Mouse (Mus musculus) hindbrain, postnatal 0 days (tissue): ENCODE results near the gene Nfil3. TPM values are rescaled to one million over a fixed set of nuclear protein-coding genes. Genes with fewer than 3 reads are reported as not detected.

Source experiments
- ATAC-seq: fragments of 200-750 bp; cut with Nextera tagmentation; 2 replicates; pipeline ENCODE4 v1.8.0; 2017; ENCODE audit warnings: mild to moderate bottlenecking, moderate TSS enrichment, moderate library complexity
- DNase-seq: peaks from one replicate; pipeline ENCODE4 v3.0.0-alpha.2; 2015; ENCODE audit warnings: low spot score
- H3K27ac ChIP-seq: fragments of 300-500 bp; sonication (generic); 2 replicates; pipeline ENCODE4 v1.5.1; 2014; ENCODE audit warnings: mild to moderate bottlenecking
- H3K27me3 ChIP-seq: fragments of 300-500 bp; sonication (generic); 2 replicates; pipeline ENCODE4 v1.6.1; 2014; ENCODE audit warnings: low read length, mixed read lengths; ENCODE audit not compliant: insufficient read depth
- H3K36me3 ChIP-seq: fragments of 300-500 bp; sonication (generic); 2 replicates; pipeline ENCODE4 v1.6.1; 2014; ENCODE audit warnings: low read length, mixed read lengths; ENCODE audit not compliant: insufficient read depth
- H3K4me1 ChIP-seq: fragments of 300-500 bp; sonication (generic); 2 replicates; pipeline ENCODE4 v1.6.1; 2014; ENCODE audit warnings: antibody characterized with exemption, low read length, mixed read lengths; ENCODE audit not compliant: insufficient read depth
- H3K4me2 ChIP-seq: fragments of 300-500 bp; sonication (generic); 2 replicates; pipeline ENCODE4 v1.6.1; 2014; ENCODE audit warnings: low read depth, mild to moderate bottlenecking, low read length, moderate library complexity, mixed read lengths
- H3K4me3 ChIP-seq: fragments of 300-500 bp; sonication (generic); 2 replicates; pipeline ENCODE4 v1.5.1; 2014; ENCODE audit warnings: low read length
- H3K9ac ChIP-seq: fragments of 300-500 bp; sonication (generic); replicated peaks from 2 replicates; pipeline ENCODE4 v1.6.1; 2014; ENCODE audit warnings: mild to moderate bottlenecking, low read length, moderate library complexity, mixed read lengths
- H3K9me3 ChIP-seq: fragments of 300-500 bp; sonication (generic); 2 replicates; pipeline ENCODE4 v1.6.1; 2016; ENCODE audit warnings: low read length, mixed read lengths
- CTCF ChIP-seq: IDR thresholded peaks from 2 replicates; pipeline ENCODE4 v1.5.1; 2016; ENCODE audit warnings: antibody characterized with exemption, control low read depth, low read depth
- WGBS: fragments of 180-500 bp; shearing (Covaris S2); extraction: QIAGEN DNeasy Blood & Tissue Kit; methylation state at CpG from one replicate; pipeline ENCODE4 v1.1.7; 2014; 5-methylcytosine and 5-hydroxymethylcytosine counted together
- polyA plus RNA-seq: library from polyadenylated mRNA; unstranded; fragments of >200 nt; fragmentation: Nextera tagmentation; extraction: Ambion mirVana; gene quantifications from 2 replicates; pipeline ENCODE4 v1.2.1, GENCODE M21; 2015
- total RNA-seq: library from RNA; depleted of rRNA; stranded (reverse); fragments of >200 nt; gene quantifications from 2 replicates; pipeline ENCODE4 v1.2.3, GENCODE M21; 2014

Gene Nfil3
- total and polyA plus RNA-seq, 2 experiments from 2014 or later: 17.9 to 28.3 TPM

DNA sequence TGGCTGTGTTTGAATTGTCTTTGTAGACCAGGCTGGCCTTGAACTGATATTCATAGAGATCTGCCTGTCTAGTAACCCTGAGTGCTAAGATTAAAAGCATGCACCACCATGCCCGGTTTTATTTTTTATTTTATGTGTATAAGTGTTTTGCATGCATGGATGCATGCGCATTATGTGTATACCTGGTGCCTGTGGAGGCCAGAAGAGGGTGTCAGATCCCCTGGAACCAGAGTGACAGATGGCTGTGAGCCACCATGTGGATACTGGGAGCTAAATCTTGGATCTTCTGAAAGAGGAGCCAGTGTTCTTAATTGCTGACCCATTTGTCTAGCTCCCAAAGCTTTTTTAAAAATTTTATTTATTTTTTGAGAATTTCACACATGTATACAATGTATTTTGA lies 16.9 kb upstream of the Nfil3 start:
- Histone ChIP-seq H3K4me1 (no peaks in the 10 kb centered on the region), H3K9ac (no peak overlapping the region), H3K36me3 (no peaks in the 10 kb centered on the region), H3K4me3 (no peak overlapping the region), H3K27ac (no peak overlapping the region), H3K27me3 (no peaks in the 10 kb centered on the region), H3K4me2 (no peak overlapping the region), H3K9me3 (no peaks in the 10 kb centered on the region)
- TF ChIP-seq CTCF: 0 out of 2 replicates have a peak, but pooled peaks have one; percentile 8
- DNase-seq (no peak), ATAC-seq (no peak)
- WGBS: 63% methylated on average over 2 of the region's 2 CpGs

GRCm38 (mm10) chr13:52996201-52996600 lies 15.3 kb upstream of the Nfil3 start:
- DNase-seq (no peak), ATAC-seq (no peak)
- H3K4me2 ChIP-seq: no peak overlapping the region
- no peak overlapping the region for H3K9ac ChIP-seq
- no peaks in the 10 kb centered on the region for H3K9me3 ChIP-seq
- H3K4me1 ChIP-seq: no peaks in the 10 kb centered on the region
- no peak for TF ChIP-seq CTCF
- H3K27me3 ChIP-seq: no peaks in the 10 kb centered on the region
- no peak overlapping the region for H3K4me3 ChIP-seq
- no peak overlapping the region for H3K27ac ChIP-seq
- WGBS: 72% methylated on average over 8 of the region's 8 CpGs
- no peaks in the 10 kb centered on the region for H3K36me3 ChIP-seq

GRCm38 (mm10) chr13:52994197-52994881 lies 13.5 kb upstream of the Nfil3 start:
- Histone ChIP-seq H3K4me1 (no peaks in the 10 kb centered on the region), H3K27ac (no peak overlapping the region), H3K4me3 (no peak overlapping the region), H3K9ac (no peak overlapping the region), H3K36me3 (no peaks in the 10 kb centered on the region), H3K9me3 (no peaks in the 10 kb centered on the region), H3K4me2 (no peak overlapping the region), H3K27me3 (no peaks in the 10 kb centered on the region)
- ATAC-seq: no peak
- 86% methylated on average over 10 of the region's 10 CpGs for WGBS
- no peak for DNase-seq
- no peak for TF ChIP-seq CTCF

GRCm38 (mm10) chr13:52990139-52990538 lies 9.3 kb upstream of the Nfil3 start:
- DNase-seq (no peak), ATAC-seq (no peak)
- no peak overlapping the region for H3K4me2 ChIP-seq
- no peaks in the 10 kb centered on the region for H3K36me3 ChIP-seq
- H3K27me3 ChIP-seq: no peaks in the 10 kb centered on the region
- 71% methylated on average over 9 of the region's 9 CpGs for WGBS
- no peak overlapping the region for H3K27ac ChIP-seq
- no peaks in the 10 kb centered on the region for H3K9me3 ChIP-seq
- H3K4me3 ChIP-seq: no peak overlapping the region
- H3K4me1 ChIP-seq: no peaks in the 10 kb centered on the region
- TF ChIP-seq CTCF: no peak
- no peak overlapping the region for H3K9ac ChIP-seq

DNA sequence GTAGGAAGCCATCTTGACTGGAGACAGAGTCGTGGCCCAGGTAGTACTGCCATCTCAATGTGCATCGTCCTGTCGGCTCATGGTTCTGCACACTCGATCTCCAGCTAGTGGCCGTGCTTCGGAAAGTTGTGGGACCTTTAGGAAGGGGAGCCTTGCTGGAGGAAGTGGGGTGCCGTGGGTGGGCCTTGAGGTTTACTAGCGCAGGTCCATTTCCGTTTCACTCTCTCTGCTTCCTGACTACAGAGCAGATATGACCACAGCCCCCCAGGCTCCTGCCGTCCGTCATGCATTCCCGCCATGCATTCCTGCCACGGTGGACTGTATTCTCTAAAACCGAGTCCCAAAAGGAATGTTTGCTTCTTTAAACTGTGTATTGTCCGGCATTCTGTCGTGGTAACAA lies 8.1 kb upstream of the Nfil3 start:
- no peak for TF ChIP-seq CTCF
- Histone ChIP-seq H3K4me1 (no peaks in the 10 kb centered on the region), H3K9me3 (no peaks in the 10 kb centered on the region), H3K27ac (no peak overlapping the region), H3K27me3 (no peaks in the 10 kb centered on the region), H3K4me3 (no peak overlapping the region), H3K4me2 (no peak overlapping the region), H3K36me3 (no peaks in the 10 kb centered on the region), H3K9ac (no peak overlapping the region)
- DNase-seq (no peak), ATAC-seq (no peak)
- WGBS: 83% methylated on average over 16 of the region's 16 CpGs

DNA sequence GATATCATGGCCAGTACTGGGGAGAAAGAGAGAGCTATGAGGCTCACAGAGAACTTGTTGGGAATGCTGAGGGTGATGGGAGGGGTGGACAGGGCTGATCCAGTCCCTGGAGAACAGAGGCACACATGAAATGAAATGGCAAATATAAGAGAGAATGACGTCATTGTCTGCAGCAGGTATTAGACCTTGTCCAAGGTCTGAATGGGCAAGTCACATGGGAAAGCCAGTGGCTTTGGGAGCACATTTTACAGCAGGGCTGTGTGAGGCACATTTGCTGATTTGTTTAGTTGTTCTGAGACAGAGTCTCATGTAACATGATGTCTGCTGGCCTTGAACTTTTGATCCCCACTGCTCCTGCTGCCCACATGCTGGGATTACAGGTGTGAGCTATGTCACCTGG lies 7.0 kb upstream of the Nfil3 start:
- DNase-seq: no peak
- H3K4me3 ChIP-seq: no peak overlapping the region
- TF ChIP-seq CTCF: no peak
- H3K9ac ChIP-seq: no peak overlapping the region
- H3K27me3 ChIP-seq: no peaks in the 10 kb centered on the region
- H3K4me2 ChIP-seq: no peak overlapping the region
- H3K4me1 ChIP-seq: no peaks in the 10 kb centered on the region
- no peak for ATAC-seq
- 68% methylated on average over 1 of the region's 1 CpGs for WGBS
- no peak overlapping the region for H3K27ac ChIP-seq
- no peaks in the 10 kb centered on the region for H3K9me3 ChIP-seq
- no peaks in the 10 kb centered on the region for H3K36me3 ChIP-seq

GRCm38 (mm10) chr13:52986215-52986780 lies 5.4 kb upstream of the Nfil3 start:
- no peaks in the 10 kb centered on the region for H3K9me3 ChIP-seq
- DNase-seq (no peak), ATAC-seq (no peak)
- H3K4me2 ChIP-seq: no peak overlapping the region
- WGBS: 76% methylated on average over 10 of the region's 10 CpGs
- no peak overlapping the region for H3K4me3 ChIP-seq
- H3K27ac ChIP-seq: no peak overlapping the region
- no peak overlapping the region for H3K9ac ChIP-seq
- H3K27me3 ChIP-seq: no peaks in the 10 kb centered on the region
- TF ChIP-seq CTCF: no peak
- 0 out of 2 replicates have a peak, but pooled peaks cover 3% of the 10 kb centered on the region for H3K4me1 ChIP-seq
- H3K36me3 ChIP-seq: no peaks in the 10 kb centered on the region
